8 mouse cellular contexts compared by ENCODE assay signal in genomic region chr7:19589917-19590316, GRCm38 (mm10). TPM values are rescaled to one million over a fixed set of nuclear protein-coding genes. Genes with fewer than 3 reads are reported as not detected.
DNase-seq lines count a peak whose midpoint lies in the region; ATAC-seq lines count a peak whose summit lies in the region.

No protein-coding gene starts in this region.

- 48% methylated on average over 3 of the region's 3 CpGs for WGBS in forebrain, embryonic 16.5 days
- WGBS in hindbrain, embryonic 15.5 days: 54% methylated on average over 3 of the region's 3 CpGs

- DNase-seq in R1 (ENCODE audit: low read depth, low spot score): peak; percentile 89
- peak; percentile 87 for DNase-seq in cerebellum, adult 11-12 months
- peak; percentile 65 to 83 for DNase-seq in layer of hippocampus, postnatal 14 days (ENCODE audit: low spot score in 2 of 2)
- DNase-seq in lung, postnatal 14 days: peak; percentile 85
- peak; percentile 77 to 81 for DNase-seq in right cerebral cortex, adult 2 months (ENCODE audit: low spot score in 2 of 2)
- peak; percentile 37 to 61 for DNase-seq in urinary bladder, postnatal 36 days (ENCODE audit: low spot score in 2 of 2)

- H3K36me3 ChIP-seq in forebrain, embryonic 16.5 days (ENCODE audit: control insufficient read depth, insufficient read depth): peaks cover 61% of the 10 kb centered on the region
- peaks cover 88% of the 10 kb centered on the region for H3K36me3 ChIP-seq in hindbrain, embryonic 15.5 days

- H3K4me2 ChIP-seq in forebrain, embryonic 16.5 days (ENCODE audit: low read length): no peak overlapping the region
- H3K4me2 ChIP-seq in hindbrain, embryonic 15.5 days: no peak overlapping the region

- no peaks in the 10 kb centered on the region for H3K27me3 ChIP-seq in forebrain, embryonic 16.5 days (replicated peaks; ENCODE audit: control insufficient read depth, insufficient read depth, low read length)
- no peaks in the 10 kb centered on the region for H3K27me3 ChIP-seq in hindbrain, embryonic 15.5 days

- H3K9ac ChIP-seq in forebrain, embryonic 16.5 days (replicated peaks; ENCODE audit: low read depth, low read length): no peak overlapping the region
- no peak overlapping the region for H3K9ac ChIP-seq in hindbrain, embryonic 15.5 days

- H3K27ac ChIP-seq in forebrain, embryonic 16.5 days (ENCODE audit: low read length): no peak overlapping the region
- H3K27ac ChIP-seq in hindbrain, embryonic 15.5 days (replicated peaks): no peak overlapping the region

- peak; percentile 48 for ATAC-seq in forebrain, embryonic 16.5 days
- peak; percentile 60 for ATAC-seq in hindbrain, embryonic 15.5 days (ENCODE audit: low FRiP score, low read depth)

- no peak overlapping the region for H3K4me3 ChIP-seq in forebrain, embryonic 16.5 days (replicated peaks; ENCODE audit: low read length)
- no peak overlapping the region for H3K4me3 ChIP-seq in hindbrain, embryonic 15.5 days

- no peaks in the 10 kb centered on the region for H3K4me1 ChIP-seq in forebrain, embryonic 16.5 days (replicated peaks; ENCODE audit: control insufficient read depth, insufficient read depth, low read length)
- no peaks in the 10 kb centered on the region for H3K4me1 ChIP-seq in hindbrain, embryonic 15.5 days (replicated peaks)

- H3K9me3 ChIP-seq in forebrain, embryonic 16.5 days (ENCODE audit: control insufficient read depth, low read length): no peaks in the 10 kb centered on the region; the same call in 1 of the 2 replicates
- no peaks in the 10 kb centered on the region for H3K9me3 ChIP-seq in hindbrain, embryonic 15.5 days

RNA-seq across cellular contexts. Expression of gene Gemin7, which starts 12.5 kb away (rescaled TPM):
- 120 and 124 TPM in 2 replicates for polyA plus RNA-seq in forebrain, embryonic 16.5 days (2015; fragmentation: Nextera tagmentation; extraction: Ambion mirVana)
- 152 TPM in 2 replicates for polyA plus RNA-seq in hindbrain, embryonic 15.5 days (2015; fragmentation: Nextera tagmentation; extraction: Ambion mirVana)
- 10 to 100 TPM; 39.8 to 43.3 TPM for total RNA-seq in layer of hippocampus, postnatal 14 days (2021)

RNA-seq across cellular contexts. Expression of gene Zfp296, which starts 12.8 kb away (rescaled TPM):
- 0.26 TPM in 1 of 2 replicates, not detected in the other for polyA plus RNA-seq in forebrain, embryonic 16.5 days (2015; fragmentation: Nextera tagmentation; extraction: Ambion mirVana)
- 0.19 and 0.47 TPM in 2 replicates for polyA plus RNA-seq in hindbrain, embryonic 15.5 days (2015; fragmentation: Nextera tagmentation; extraction: Ambion mirVana)
- under 1 TPM in 1 of 2 experiments, not detected in 1; 0.53 TPM for total RNA-seq in layer of hippocampus, postnatal 14 days (2021)

RNA-seq across cellular contexts. Expression of gene Clasrp, which starts 14.4 kb away (rescaled TPM):
- polyA plus RNA-seq in forebrain, embryonic 16.5 days (2015; fragmentation: Nextera tagmentation; extraction: Ambion mirVana): 57.2 and 57.6 TPM in 2 replicates
- polyA plus RNA-seq in hindbrain, embryonic 15.5 days (2015; fragmentation: Nextera tagmentation; extraction: Ambion mirVana): 56.0 and 60.7 TPM in 2 replicates
- 10 to 100 TPM; 85.8 to 95.0 TPM for total RNA-seq in layer of hippocampus, postnatal 14 days (2021)

RNA-seq across cellular contexts. Expression of gene Ppp1r37, which starts 27.0 kb away (rescaled TPM):
- polyA plus RNA-seq in forebrain, embryonic 16.5 days (2015; fragmentation: Nextera tagmentation; extraction: Ambion mirVana): 31.9 and 38.8 TPM in 2 replicates
- polyA plus RNA-seq in hindbrain, embryonic 15.5 days (2015; fragmentation: Nextera tagmentation; extraction: Ambion mirVana): 42.5 and 46.6 TPM in 2 replicates
- 10 to 100 TPM; 88.3 to 91.7 TPM for total RNA-seq in layer of hippocampus, postnatal 14 days (2021)

RNA-seq across cellular contexts. Expression of gene Relb, which starts 39.3 kb away (rescaled TPM):
- 3.9 and 4.5 TPM in 2 replicates for polyA plus RNA-seq in forebrain, embryonic 16.5 days (2015; fragmentation: Nextera tagmentation; extraction: Ambion mirVana)
- 7.0 and 7.2 TPM in 2 replicates for polyA plus RNA-seq in hindbrain, embryonic 15.5 days (2015; fragmentation: Nextera tagmentation; extraction: Ambion mirVana)
- total RNA-seq in layer of hippocampus, postnatal 14 days (2021): 10 to 100 TPM in 1 of 2 experiments, 1 to 10 TPM in 1; 9.9 to 10.5 TPM
